Mouse (Mus musculus) liver, postnatal 0 days (tissue): Measurements from ENCODE around the gene Ifrd2. TPM values are rescaled to one million over a fixed set of nuclear protein-coding genes. Genes with fewer than 3 reads are reported as not detected.
"Not testable (repeated sequence)": the region's sequence is repeated elsewhere in the genome, so short reads cannot be mapped to it uniquely, and the experiment has no call there.

Source experiments
- ATAC-seq: fragments of 200-750 bp; cut with Nextera tagmentation; 2 replicates; pipeline ENCODE4 v1.8.0; 2017; ENCODE audit warnings: mild to moderate bottlenecking, moderate library complexity
- DNase-seq: peaks from one replicate; pipeline ENCODE4 v3.0.0-alpha.2; 2016
- H3K27ac ChIP-seq: fragments of 300-500 bp; sonication (generic); 2 replicates; pipeline ENCODE4 v1.5.1; 2014; ENCODE audit warnings: antibody characterized with exemption, moderate library complexity, mild to moderate bottlenecking, low read depth
- H3K27me3 ChIP-seq: fragments of 300-500 bp; sonication (generic); 2 replicates; pipeline ENCODE4 v1.6.1; 2014; ENCODE audit warnings: low read length, control low read depth, mixed read lengths; ENCODE audit not compliant: insufficient read depth
- H3K36me3 ChIP-seq: fragments of 300-500 bp; sonication (generic); replicated peaks from 2 replicates; pipeline ENCODE4 v1.6.1; 2014; ENCODE audit warnings: mild to moderate bottlenecking, control low read depth, low read length, moderate library complexity, mixed read lengths; ENCODE audit not compliant: insufficient read depth
- H3K4me1 ChIP-seq: fragments of 300-500 bp; sonication (generic); 2 replicates; pipeline ENCODE4 v1.6.1; 2014; ENCODE audit warnings: antibody characterized with exemption, mild to moderate bottlenecking, control low read depth; ENCODE audit not compliant: insufficient read depth
- H3K4me2 ChIP-seq: fragments of 300-500 bp; sonication (generic); 2 replicates; pipeline ENCODE4 v1.6.1; 2014; ENCODE audit warnings: low read depth, mild to moderate bottlenecking, low read length, moderate library complexity, mixed read lengths
- H3K4me3 ChIP-seq: fragments of 300-500 bp; sonication (generic); 2 replicates; pipeline ENCODE4 v1.5.1; 2014; ENCODE audit warnings: low read depth, low read length
- H3K9ac ChIP-seq: fragments of 300-500 bp; sonication (generic); replicated peaks from 2 replicates; pipeline ENCODE4 v1.6.1; 2014; ENCODE audit warnings: mild to moderate bottlenecking, moderate library complexity
- H3K9me3 ChIP-seq: fragments of 300-500 bp; sonication (generic); 2 replicates; pipeline ENCODE4 v1.6.1; 2016; ENCODE audit warnings: mild to moderate bottlenecking, control low read depth, low read length, mixed read lengths
- CTCF ChIP-seq: sonication (generic); IDR thresholded peaks from 2 replicates; pipeline ENCODE4 v1.5.1; 2016; ENCODE audit warnings: antibody characterized with exemption, low read depth
- EP300 ChIP-seq: IDR thresholded peaks from 2 replicates; pipeline ENCODE4 v1.6.1; 2016; ENCODE audit warnings: antibody characterized with exemption, low read depth, mild to moderate bottlenecking
- WGBS: fragments of 180-500 bp; shearing (Covaris S2); extraction: QIAGEN DNeasy Blood & Tissue Kit; methylation state at CpG from one replicate; pipeline ENCODE4 v1.1.7; 2014; ENCODE audit not compliant: insufficient replicate concordance; 5-methylcytosine and 5-hydroxymethylcytosine counted together
- polyA plus RNA-seq: library from polyadenylated mRNA; unstranded; fragments of >200 nt; fragmentation: Nextera tagmentation; extraction: Ambion mirVana; gene quantifications from 2 replicates; pipeline ENCODE4 v1.2.1, GENCODE M21; 2015

Gene Ifrd2
- polyA plus RNA-seq, 1 experiment from 2014 or later = 68.0 TPM

DNA sequence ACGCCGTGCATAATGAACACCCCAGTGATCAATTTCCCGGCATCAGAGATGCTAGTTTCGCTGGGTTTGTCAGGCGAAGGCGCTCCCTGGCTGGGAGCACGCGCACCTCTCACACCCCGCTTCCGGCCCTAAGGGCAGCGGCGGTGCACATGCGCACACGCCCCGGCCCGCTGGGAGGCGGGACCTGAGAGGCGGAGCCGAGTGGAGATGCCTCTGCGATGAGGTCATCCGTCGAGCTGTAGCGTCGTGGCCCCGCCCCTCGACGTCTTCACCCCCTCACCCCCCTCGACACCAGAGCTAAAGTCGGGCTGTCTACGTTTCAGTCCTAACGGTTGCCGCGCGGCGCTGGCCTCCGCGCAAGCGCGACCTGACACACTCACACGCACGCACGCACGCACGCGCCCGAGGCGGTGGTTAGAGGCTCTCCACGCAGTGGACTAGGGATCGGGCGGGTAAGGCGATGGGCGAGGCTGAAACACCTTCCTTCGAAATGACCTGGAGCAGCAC is 33.1 kb upstream of the Ifrd2 start:
- WGBS = under 1% methylated on average over 53 of the region's 53 CpGs
- Histone ChIP-seq H3K9ac (peak overlapping the region; percentile 93), H3K36me3 (peaks cover 31% of the 10 kb centered on the region), H3K9me3 (no peaks in the 10 kb centered on the region), H3K27ac (peak overlapping the region; percentile 99), H3K4me2 (peak overlapping the region; percentile 88), H3K4me1 (peaks cover 55% of the 10 kb centered on the region), H3K4me3 (peak overlapping the region; percentile 73), H3K27me3 (0 out of 2 replicates have a peak, but pooled peaks cover 10% of the 10 kb centered on the region)
- DNase-seq (peak; percentile 97), ATAC-seq (peak; percentile 89)
- no peak for TF ChIP-seq EP300
- peak; percentile 36 for TF ChIP-seq CTCF

- H3K27me3 ChIP-seq = 0 out of 2 replicates have a peak, but pooled peaks cover 9% of the 10 kb centered on the region
- DNase-seq (peak; percentile 70), ATAC-seq (peak; percentile 12)
- H3K27ac ChIP-seq = peak overlapping the region; percentile 99
- peak overlapping the region; percentile 93 for H3K9ac ChIP-seq
- WGBS = 0% methylated on average over 23 of the region's 23 CpGs
- peak overlapping the region; percentile 88 for H3K4me2 ChIP-seq
- peak overlapping the region; percentile 73 for H3K4me3 ChIP-seq
- H3K4me1 ChIP-seq = peaks cover 50% of the 10 kb centered on the region
- peaks cover 37% of the 10 kb centered on the region for H3K36me3 ChIP-seq
- TF ChIP-seq CTCF (no peak), EP300 (no peak)
- H3K9me3 ChIP-seq = no peaks in the 10 kb centered on the region
Observed at GRCm38 (mm10) chr9:107555031-107555457, 32.4 kb upstream of the Ifrd2 start.

GRCm38 (mm10) chr9:107555701-107556100 is 31.7 kb upstream of the Ifrd2 start:
- H3K4me1 ChIP-seq = peaks cover 44% of the 10 kb centered on the region
- DNase-seq (no peak), ATAC-seq (no peak)
- H3K4me3 ChIP-seq = peak overlapping the region; percentile 73
- 31% methylated on average over 2 of the region's 2 CpGs for WGBS
- peak overlapping the region; percentile 99 for H3K27ac ChIP-seq
- 0 out of 2 replicates have a peak, but pooled peaks cover 6% of the 10 kb centered on the region for H3K27me3 ChIP-seq
- TF ChIP-seq CTCF (no peak), EP300 (no peak)
- peak overlapping the region; percentile 88 for H3K4me2 ChIP-seq
- peaks cover 44% of the 10 kb centered on the region for H3K36me3 ChIP-seq
- H3K9me3 ChIP-seq = no peaks in the 10 kb centered on the region
- peak overlapping the region; percentile 93 for H3K9ac ChIP-seq

DNA sequence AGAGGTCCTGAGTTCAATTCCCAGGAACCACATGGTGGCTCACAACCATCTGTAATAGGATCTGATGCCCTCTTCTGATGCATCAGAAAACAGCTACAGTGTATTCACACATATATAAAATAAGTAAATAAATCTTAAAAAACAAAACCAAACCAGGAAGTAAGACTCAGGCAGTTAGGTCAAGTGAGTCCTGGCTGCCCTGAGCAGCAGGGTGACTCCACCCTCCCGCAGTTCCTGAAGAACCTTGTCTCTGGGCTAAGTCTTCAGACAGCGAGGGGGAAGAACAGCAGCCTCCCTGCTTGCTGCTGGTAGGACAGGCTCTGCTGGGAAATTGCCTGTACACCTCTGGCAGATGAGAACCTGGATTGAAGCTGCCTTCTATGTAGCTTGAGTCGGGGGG is 31.1 kb upstream of the Ifrd2 start:
- H3K4me1 ChIP-seq = peaks cover 37% of the 10 kb centered on the region
- no peak for TF ChIP-seq CTCF
- TF ChIP-seq EP300 = no peak
- 0 out of 2 replicates have a peak, but pooled peaks cover 6% of the 10 kb centered on the region for H3K27me3 ChIP-seq
- peak overlapping the region; percentile 73 for H3K4me3 ChIP-seq
- DNase-seq (no peak), ATAC-seq (no peak)
- 52% methylated on average over 3 of the region's 3 CpGs for WGBS
- no peaks in the 10 kb centered on the region for H3K9me3 ChIP-seq
- H3K27ac ChIP-seq = peak overlapping the region; percentile 74
- H3K4me2 ChIP-seq = peak overlapping the region; percentile 88
- H3K9ac ChIP-seq = peak overlapping the region; percentile 93
- peaks cover 50% of the 10 kb centered on the region for H3K36me3 ChIP-seq

GRCm38 (mm10) chr9:107563029-107563581 is 24.3 kb upstream of the Ifrd2 start, which contains the start of gene Tusc2:
Gene Tusc2, plus strand, starts transcription at chr9:107563255.
- H3K27ac ChIP-seq = peak within 1 kb of the TSS; percentile 84
- DNase-seq (peak; percentile 95), ATAC-seq (peak; percentile 94)
- peak within 1 kb of the TSS; percentile 97 for H3K4me2 ChIP-seq
- peaks cover 54% of the 10 kb centered on the region for H3K36me3 ChIP-seq
- no peaks in the 10 kb centered on the region for H3K27me3 ChIP-seq
- 0% methylated on average over 44 of the region's 46 CpGs for WGBS
- peak within 1 kb of the TSS; percentile 97 for H3K4me3 ChIP-seq
- TF ChIP-seq CTCF (no peak), EP300 (no peak)
- peaks cover 45% of the 10 kb centered on the region for H3K4me1 ChIP-seq
- H3K9me3 ChIP-seq = no peaks in the 10 kb centered on the region
- peak within 1 kb of the TSS; percentile 94 for H3K9ac ChIP-seq

DNA sequence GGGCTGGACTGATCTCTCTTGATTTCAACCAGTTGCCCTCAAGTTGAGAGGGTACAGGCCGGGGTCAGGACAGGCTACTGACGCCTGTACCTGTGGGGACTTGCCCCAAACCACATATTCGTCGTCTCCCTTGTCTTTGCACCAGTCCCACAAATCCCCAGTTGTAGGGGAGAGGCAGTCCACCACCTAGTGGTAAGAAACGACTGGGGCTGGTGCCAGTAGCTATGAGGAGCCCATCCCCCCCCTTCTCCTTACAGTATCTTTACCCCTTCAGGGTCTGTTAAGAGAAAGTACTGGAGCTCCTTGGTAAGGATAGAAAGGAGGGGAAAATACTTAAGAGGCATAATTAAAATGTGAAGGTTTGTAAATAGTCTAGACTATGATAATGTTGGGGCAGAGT is 21.9 kb upstream of the Ifrd2 start:
- peaks cover 30% of the 10 kb centered on the region for H3K36me3 ChIP-seq
- ATAC-seq, H3K27me3 ChIP-seq, H3K9me3 ChIP-seq, H3K4me3 ChIP-seq, H3K4me2 ChIP-seq, DNase-seq: not testable (repeated sequence)
- peak overlapping the region; percentile 26; the same call in 1 of the 2 replicates for H3K9ac ChIP-seq
- 50% methylated on average over 5 of the region's 5 CpGs for WGBS
- H3K4me1 ChIP-seq = peaks cover 57% of the 10 kb centered on the region
- peak; percentile 46 for TF ChIP-seq CTCF
- peak overlapping the region; percentile 87; the same call in 1 of the 2 replicates for H3K27ac ChIP-seq
